27 mouse cellular contexts compared by ENCODE assay signal in the genomic region with DNA sequence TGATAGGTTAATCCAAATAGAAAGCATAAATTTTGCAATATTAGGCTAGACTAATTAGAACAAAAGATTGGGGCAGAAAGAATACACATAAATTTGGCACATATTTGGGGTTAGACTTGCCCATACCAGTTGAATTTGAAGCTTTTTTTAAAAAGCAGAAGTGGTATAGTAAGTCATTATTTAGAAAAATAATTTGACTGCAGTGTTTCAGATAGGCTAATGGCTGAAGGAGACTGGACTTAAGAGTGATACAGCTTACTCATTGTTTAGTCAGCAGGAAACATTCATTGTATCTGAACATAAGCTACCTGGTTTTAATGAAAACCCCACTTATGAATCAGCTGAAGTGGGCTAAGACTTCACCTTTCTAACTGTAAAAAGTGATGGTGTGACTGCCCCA. TPM values are rescaled to one million over a fixed set of nuclear protein-coding genes. Genes with fewer than 3 reads are reported as not detected.
DNase-seq lines count a peak whose midpoint lies in the region; ATAC-seq and TF ChIP-seq lines count a peak whose summit lies in the region.
"Had no signal": no experiment of that assay in that cellular context is flagged by ENCODE, and none has a peak within 500 bp of the region (broad histone marks: within the 10 kb centered on the region; RNA-seq: fewer than 3 reads in every experiment).

No protein-coding gene starts in this region.

- H3K27ac ChIP-seq in CH12.LX (ENCODE audit: insufficient read depth, low read depth) (no peak overlapping the region), MEL (ENCODE audit: control insufficient read depth, low read depth, low read length) (peak overlapping the region; percentile 16; the same call in 1 of the 2 replicates)
- H3K27ac ChIP-seq in stomach, postnatal 0 days (replicated peaks): no peak overlapping the region

- DNase-seq in 416B (ENCODE audit: low read depth) (peak; percentile 62), A20 (ENCODE audit: low read depth, low spot score) (peak; percentile 56), CH12.LX (ENCODE audit: extremely low read depth) (peak; percentile 1), MEL (ENCODE audit: low read depth, low spot score) (peak; percentile 61)
- DNase-seq in neural tube, embryonic 10.5 days (ENCODE audit: extremely low spot score, low spot score): no peak
- no peak for DNase-seq in embryo, embryonic 10 days (ENCODE audit: low spot score)
- no peak for DNase-seq in stomach, postnatal 0 days (ENCODE audit: low spot score)
- no peak for DNase-seq in layer of hippocampus, postnatal 36 days
- DNase-seq: adrenal gland, adult 2 months; adrenal gland, adult 8-10 months; adrenal gland, postnatal 10 days; adrenal gland, postnatal 14 days; adrenal gland, postnatal 25 days; adrenal gland, postnatal 36 days; B cell, adult 2 months; cerebellum, adult 11 months; cerebellum, adult 11-12 months; cerebellum, adult 18-20 months; cerebellum, adult 2 months; cerebellum, adult 8-10 months; cerebellum, adult 9-10 months had no signal

- H3K9me3 ChIP-seq in CH12.LX (replicated peaks; ENCODE audit: low read length): no peaks in the 10 kb centered on the region
- no peaks in the 10 kb centered on the region for H3K9me3 ChIP-seq in MEL (replicated peaks; ENCODE audit: insufficient read depth, low read length)
- no peaks in the 10 kb centered on the region for H3K9me3 ChIP-seq in stomach, postnatal 0 days (ENCODE audit: control insufficient read depth, low read length)
- H3K9me3 ChIP-seq: G1E had no signal

- peaks cover 0 to 9% of the 10 kb centered on the region in 2 experiments; a peak in 2 of 4 replicates for H3K4me1 ChIP-seq in CH12.LX (ENCODE audit: control insufficient read depth in 1 of 2, insufficient read depth in 2 of 2)
- peaks cover 5 to 10% of the 10 kb centered on the region in 2 experiments for H3K4me1 ChIP-seq in MEL (ENCODE audit: control insufficient read depth in 1 of 2, insufficient read depth in 2 of 2, low read length in 2 of 2)
- no peaks in the 10 kb centered on the region for H3K4me1 ChIP-seq in stomach, postnatal 0 days (replicated peaks; ENCODE audit: control insufficient read depth, insufficient read depth)

- H3K9ac ChIP-seq in CH12.LX (ENCODE audit: insufficient read depth, low read depth) (no peak overlapping the region), MEL (ENCODE audit: control insufficient read depth, low read depth, low read length, poor library complexity, severe bottlenecking) (no peak overlapping the region)
- no peak overlapping the region for H3K9ac ChIP-seq in stomach, postnatal 0 days (ENCODE audit: low read length)

- H3K4me2 ChIP-seq in CH12.LX (ENCODE audit: insufficient read depth, low read depth, poor library complexity, severe bottlenecking): no peak overlapping the region
- no peak overlapping the region for H3K4me2 ChIP-seq in stomach, postnatal 0 days (replicated peaks; ENCODE audit: low read depth)

- in situ Hi-C loops in CH12.LX (cut with MboI; ENCODE audit: low pct_ligation_motif_present, low pct_unique_long_range_greater_than_20kb, low sequenced_read_pairs): no loop called here

- TF ChIP-seq CTCF in CH12.LX (conservative IDR thresholded peaks at IDR 0.05 in 1 of 2, IDR thresholded peaks at IDR 0.05 in 1 of 2; ENCODE audit: low read depth in 2 of 2, low read length in 2 of 2) (no peak), MEL (IDR thresholded peaks at IDR 0.05 in 2 of 3, conservative IDR thresholded peaks at IDR 0.05 in 1 of 3; ENCODE audit: control insufficient read depth in 1 of 3, insufficient read depth in 1 of 3, low read depth in 2 of 3, low read length in 3 of 3, poor library complexity in 1 of 3, severe bottlenecking in 1 of 3) (no peak)
- TF ChIP-seq CTCF in stomach, postnatal 0 days (IDR thresholded peaks at IDR 0.05; ENCODE audit: low read depth): no peak

- H3K27me3 ChIP-seq in CH12.LX (replicated peaks) (no peaks in the 10 kb centered on the region), MEL (ENCODE audit: control insufficient read depth in 1 of 2, insufficient read depth in 2 of 2, low read length in 2 of 2) (no peaks in the 10 kb centered on the region)
- H3K27me3 ChIP-seq in stomach, postnatal 0 days (ENCODE audit: control insufficient read depth, insufficient read depth, low read length): no peaks in the 10 kb centered on the region
- H3K27me3 ChIP-seq: Patski had no signal

- TF ChIP-seq RAD21 in CH12.LX (IDR thresholded peaks at IDR 0.05; ENCODE audit: low read depth, low read length) (no peak), MEL (IDR thresholded peaks at IDR 0.05; ENCODE audit: low read depth, low read length) (no peak)

- TF ChIP-seq EP300 in CH12.LX (IDR thresholded peaks at IDR 0.05; ENCODE audit: low read length): no peak
- peak in 1 of 2 experiments; percentile 71; a peak in 2 of 4 replicates for TF ChIP-seq EP300 in MEL (IDR thresholded peaks at IDR 0.05; ENCODE audit: low read depth in 1 of 2, low read length in 2 of 2)
- TF ChIP-seq EP300 in stomach, postnatal 0 days (optimal IDR thresholded peaks at IDR 0.05): no peak

- no peaks in the 10 kb centered on the region for H3K79me2 ChIP-seq in CH12.LX (replicated peaks; ENCODE audit: control insufficient read depth, extremely low read depth, insufficient read depth, poor library complexity, severe bottlenecking)
- no peaks in the 10 kb centered on the region for H3K79me2 ChIP-seq in MEL (ENCODE audit: control insufficient read depth, insufficient read depth, low read length, poor library complexity)

- no peak overlapping the region for H3K4me3 ChIP-seq in CH12.LX (replicated peaks in 1 of 3; ENCODE audit: low read depth in 2 of 3, low read length in 2 of 3, poor library complexity in 1 of 3)
- H3K4me3 ChIP-seq in MEL (ENCODE audit: control insufficient read depth in 1 of 2, insufficient read depth in 1 of 2, low read depth in 2 of 2, low read length in 2 of 2): no peak overlapping the region
- no peak overlapping the region for H3K4me3 ChIP-seq in stomach, postnatal 0 days (ENCODE audit: low read depth, low read length)

- H3K36me3 ChIP-seq in CH12.LX (replicated peaks in 1 of 2; ENCODE audit: control insufficient read depth in 1 of 2, insufficient read depth in 1 of 2, low read length in 1 of 2) (peaks cover 0 to 2% of the 10 kb centered on the region in 2 experiments), MEL (ENCODE audit: control insufficient read depth in 1 of 2, insufficient read depth in 2 of 2, low read length in 2 of 2) (peaks cover 0 to 13% of the 10 kb centered on the region in 2 experiments; a peak in 3 of 4 replicates)
- H3K36me3 ChIP-seq in stomach, postnatal 0 days (ENCODE audit: control insufficient read depth, insufficient read depth, low read length): no peaks in the 10 kb centered on the region

- no peak for ATAC-seq in stomach, postnatal 0 days (ENCODE audit: low FRiP score, low TSS enrichment)
- ATAC-seq: activated CD4-positive, CD25-positive, alpha-beta regulatory T cell, adult 4 months; CD4-positive, CD25-positive, alpha-beta regulatory T cell, adult 4 months; Patski had no signal

- dilution Hi-C loops in CH12.LX (cut with MboI; ENCODE audit: extremely low pct_ligation_motif_present, extremely low pct_unique_long_range_greater_than_20kb, low sequenced_read_pairs): no loop called here

- TF ChIP-seq POLR2A in CH12.LX (IDR thresholded peaks at IDR 0.05; ENCODE audit: low read depth, low read length) (no peak), MEL (IDR thresholded peaks at IDR 0.05; ENCODE audit: control insufficient read depth in 1 of 2, insufficient read depth in 1 of 2, low read depth in 1 of 2, low read length in 2 of 2, poor library complexity in 1 of 2) (no peak)

TF ChIP-seq in CH12.LX, 34 proteins besides CTCF, POLR2A, EP300 and RAD21 (continues in another document):
- TF ChIP-seq E2F4 (IDR thresholded peaks at IDR 0.05; ENCODE audit: insufficient replicate concordance, low read depth, low read length): no peak
- no peak for TF ChIP-seq ETS1 (conservative IDR thresholded peaks at IDR 0.05; ENCODE audit: low read depth, low read length)
- no peak for TF ChIP-seq POLR2AphosphoS2 (IDR thresholded peaks at IDR 0.05; ENCODE audit: low read depth, low read length)
- no peak for TF ChIP-seq UBTF (IDR thresholded peaks at IDR 0.05; ENCODE audit: low read depth, low read length)
- TF ChIP-seq GABPA (IDR thresholded peaks at IDR 0.05; ENCODE audit: insufficient replicate concordance, low read depth, low read length): no peak
- no peak for TF ChIP-seq MAX (IDR thresholded peaks at IDR 0.05; ENCODE audit: low read length)
- no peak for TF ChIP-seq TCF12 (IDR thresholded peaks at IDR 0.05; ENCODE audit: low read depth, low read length)
- no peak for TF ChIP-seq TBP (conservative IDR thresholded peaks at IDR 0.05; ENCODE audit: low read depth, low read length)
- TF ChIP-seq ZMIZ1 (IDR thresholded peaks at IDR 0.05; ENCODE audit: low read depth, low read length): no peak
- TF ChIP-seq MYC (IDR thresholded peaks at IDR 0.05; ENCODE audit: low read depth, low read length): no peak
- TF ChIP-seq USF1 (IDR thresholded peaks at IDR 0.05; ENCODE audit: low read depth, low read length): no peak

TF ChIP-seq in MEL, 35 proteins besides CTCF, POLR2A, EP300 and RAD21:
- TF ChIP-seq MEF2A (IDR thresholded peaks at IDR 0.05; ENCODE audit: extremely low read depth, insufficient replicate concordance, low read depth, low read length, poor library complexity, severe bottlenecking) (no peak), USF1 (IDR thresholded peaks at IDR 0.05; ENCODE audit: low read depth, low read length) (no peak), UBTF (IDR thresholded peaks at IDR 0.05; ENCODE audit: borderline replicate concordance, insufficient read depth, low read depth, low read length) (no peak), TCF12 (IDR thresholded peaks at IDR 0.05; ENCODE audit: low read depth, low read length) (no peak), CHD1 (IDR thresholded peaks at IDR 0.05; ENCODE audit: low read depth, low read length) (no peak), MXI1 (IDR thresholded peaks at IDR 0.05; ENCODE audit: low read depth, low read length) (no peak), ETS1 (IDR thresholded peaks at IDR 0.05; ENCODE audit: low read depth, low read length) (no peak)

RNA-seq across cellular contexts. Expression of a gene that starts 50.1 kb away (rescaled TPM):
- total RNA-seq in CH12.LX (2012; rRNA removed): not detected in 2 replicates
- not detected in 2 replicates for total RNA-seq in CH12.LX (2014; rRNA removed)
- polyA plus RNA-seq in CH12.LX (2012; ENCODE audit: insufficient read length, low read depth): not detected in 2 replicates
- not detected in 2 replicates for total RNA-seq in MEL (2012; rRNA removed)
- not detected for polyA plus RNA-seq in MEL (2012; ENCODE audit: insufficient read depth in 1 of 2, insufficient read length in 2 of 2, low read depth in 1 of 2, low replicate concordance in 2 of 2, missing spikeins in 1 of 2)
- not detected in 2 replicates for polyA plus RNA-seq in stomach, postnatal 0 days (2015; fragmentation: Nextera tagmentation; extraction: Ambion mirVana)
- 1 to 10 TPM; 1.2 to 2.7 TPM for total RNA-seq in layer of hippocampus, postnatal 36 days (2021)
- total RNA-seq: ES-E14 had no signal
- polyA plus RNA-seq: activated CD4-positive, CD25-positive, alpha-beta regulatory T cell, adult 4 months; adrenal gland, adult 2 months; C2C12; G1E; Patski had no signal

Comparison
In these comparisons a context has a peak if more than half of its experiments do, and no peak if none do; other contexts are left out.
1. DNase-seq: peak in 416B (single experiment), A20 (single experiment), CH12.LX (single experiment) and MEL (single experiment); none in neural tube, embryonic 10.5 days (single experiment), embryo, embryonic 10 days (single experiment), stomach, postnatal 0 days (single experiment) and layer of hippocampus, postnatal 36 days (0 of 2).